ENCODE assay signal across 9 mouse cellular contexts in the genomic region with DNA sequence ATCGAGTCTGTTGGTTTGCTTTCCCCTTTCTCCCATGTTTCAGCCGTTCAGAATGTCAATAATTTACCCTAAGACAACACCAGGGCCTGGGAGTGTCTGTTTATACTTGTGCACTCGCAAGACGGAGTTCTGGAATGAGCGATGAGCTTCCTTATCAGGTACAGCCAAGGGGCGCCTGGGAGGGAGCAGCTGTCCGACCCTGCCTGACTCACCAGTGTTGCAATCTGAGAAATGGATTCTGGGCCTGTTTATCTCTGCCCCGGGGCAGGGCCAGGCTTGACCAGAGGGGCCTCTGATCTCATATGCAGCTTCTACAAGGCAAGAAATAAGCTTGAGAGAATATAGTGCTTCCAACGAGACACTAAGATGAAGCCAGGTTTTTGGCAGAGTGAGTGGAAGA. TPM values are rescaled to one million over a fixed set of nuclear protein-coding genes. Genes with fewer than 3 reads are reported as not detected.
DNase-seq lines count a peak whose midpoint lies in the region; ATAC-seq lines count a peak whose summit lies in the region.
"Had no signal": no experiment of that assay in that cellular context is flagged by ENCODE, and none has a peak within 500 bp of the region (broad histone marks: within the 10 kb centered on the region; RNA-seq: fewer than 3 reads in every experiment).

No protein-coding gene starts in this region.

- peak; percentile 6 for DNase-seq in gastrocnemius, postnatal 10 days
- no peak for DNase-seq in gastrocnemius, postnatal 36 days
- DNase-seq in embryo, embryonic 9.5 days (ENCODE audit: extremely low spot score), result peak; percentile 32
- DNase-seq in ovary, postnatal 14 days (ENCODE audit: low spot score), result peak; percentile 23
- no peak for DNase-seq in right cerebral cortex, postnatal 14 days

- no peaks in the 10 kb centered on the region for H3K27me3 ChIP-seq in kidney, embryonic 15.5 days
- H3K27me3 ChIP-seq: CH12.LX had no signal

- peak; percentile 24; the same call in 1 of the 2 replicates for ATAC-seq in kidney, embryonic 15.5 days (replicated peaks; ENCODE audit: low FRiP score)
- no peak for ATAC-seq in cerebellum, adult (ENCODE audit: insufficient number of reproducible peaks, low FRiP score, low TSS enrichment)
- no peak for ATAC-seq in frontal cortex, adult (ENCODE audit: low TSS enrichment)

- no peaks in the 10 kb centered on the region for H3K36me3 ChIP-seq in kidney, embryonic 15.5 days

- peak overlapping the region; percentile 78 for H3K27ac ChIP-seq in kidney, embryonic 15.5 days

- peaks cover 27% of the 10 kb centered on the region for H3K4me1 ChIP-seq in kidney, embryonic 15.5 days

- no peak overlapping the region for H3K4me3 ChIP-seq in kidney, embryonic 15.5 days (replicated peaks)

- H3K9ac ChIP-seq in kidney, embryonic 15.5 days, result peak overlapping the region; percentile 14; the same call in 1 of the 2 replicates

- no peaks in the 10 kb centered on the region for H3K9me3 ChIP-seq in kidney, embryonic 15.5 days (replicated peaks)

- peak overlapping the region; percentile 37; the same call in 1 of the 2 replicates for H3K4me2 ChIP-seq in kidney, embryonic 15.5 days

- WGBS in kidney, embryonic 15.5 days, result 8% methylated on average over 9 of the region's 9 CpGs

- intact Hi-C loops in gastrocnemius, postnatal 36 days (cut with DNase I), result no loop called here

RNA-seq across cellular contexts. Expression of a gene that starts 3.4 kb away (rescaled TPM):
- 10 to 100 TPM; 64.8 to 68.6 TPM for total RNA-seq in gastrocnemius, postnatal 10 days (2021)
- 10 to 100 TPM; 50.4 to 51.2 TPM for total RNA-seq in gastrocnemius, postnatal 36 days (2021)
- 50.6 and 50.9 TPM in 2 replicates for polyA plus RNA-seq in kidney, embryonic 15.5 days (2015; fragmentation: Nextera tagmentation; extraction: Ambion mirVana)

Comparison
In these comparisons a context has a peak if more than half of its experiments do, and no peak if none do; other contexts are left out.
1. DNase-seq: peak in gastrocnemius, postnatal 10 days (single experiment), embryo, embryonic 9.5 days (single experiment) and ovary, postnatal 14 days (single experiment); none in gastrocnemius, postnatal 36 days (0 of 2) and right cerebral cortex, postnatal 14 days (single experiment).